Comparison of ENCODE assay signal across 8 mouse cellular contexts in the genomic region with DNA sequence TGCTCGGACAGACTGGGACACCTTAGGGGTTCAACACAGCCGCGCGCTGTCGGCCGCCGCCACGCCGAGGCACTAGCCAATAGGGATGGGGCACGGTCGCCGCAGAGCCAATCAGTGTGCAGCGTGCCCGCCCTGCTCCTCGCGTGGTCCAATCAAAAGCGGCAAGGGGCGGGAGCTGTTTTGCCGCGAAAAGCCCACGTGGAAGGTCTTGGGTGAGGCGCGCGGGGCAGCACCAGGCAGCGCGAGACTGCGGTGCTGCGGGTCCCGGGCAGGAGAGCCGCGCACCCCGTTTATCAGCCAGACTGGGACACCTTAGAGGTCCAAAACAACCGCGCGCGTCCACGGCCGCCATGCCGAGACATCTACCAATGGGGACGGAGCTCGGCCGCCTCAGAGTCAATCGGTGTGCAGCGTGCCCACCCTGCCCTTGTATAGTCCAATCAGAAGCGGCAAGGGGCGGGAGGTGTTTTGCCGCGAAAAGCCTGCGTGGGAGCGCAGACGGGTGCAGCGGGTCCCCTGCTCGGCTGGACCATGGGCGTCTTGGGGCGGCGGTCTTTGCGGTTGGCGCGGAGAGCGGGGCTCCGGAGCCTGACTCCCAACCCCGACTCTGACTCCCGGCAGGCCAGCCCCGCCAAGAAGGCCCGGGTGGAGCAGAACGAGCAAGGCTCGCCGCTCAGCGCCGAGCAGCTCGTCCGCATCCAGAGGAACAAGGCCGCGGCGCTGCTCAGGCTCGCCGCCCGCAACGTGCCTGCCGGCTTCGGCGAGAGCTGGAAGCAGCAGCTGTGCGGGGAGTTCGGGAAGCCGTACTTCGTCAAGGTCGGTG. TPM values are rescaled to one million over a fixed set of nuclear protein-coding genes. Genes with fewer than 3 reads are reported as not detected.
A peak's percentile ranks its signal among the peaks of the same experiment; 100 is the strongest.
DNase-seq lines count a peak whose midpoint lies in the region; ATAC-seq lines count a peak whose summit lies in the region.

No protein-coding gene starts in this region.

- peak overlapping the region; percentile 73 for H3K9ac ChIP-seq in midbrain, embryonic 11.5 days (ENCODE audit: low read length)

- H3K4me2 ChIP-seq in midbrain, embryonic 11.5 days = peak overlapping the region; percentile 96

- peak; percentile 76 for ATAC-seq in granulocyte monocyte progenitor cell, adult 5-6 weeks (replicated peaks; ENCODE audit: poor library complexity, severe bottlenecking)
- peak; percentile 97 for ATAC-seq in midbrain, embryonic 11.5 days (ENCODE audit: low FRiP score)

- peaks cover 62% of the 10 kb centered on the region for H3K4me1 ChIP-seq in embryonic facial prominence, embryonic 10.5 days
- H3K4me1 ChIP-seq in midbrain, embryonic 11.5 days (ENCODE audit: control insufficient read depth, insufficient read depth, low read length) = peaks cover 24% of the 10 kb centered on the region

- no peaks in the 10 kb centered on the region for H3K9me3 ChIP-seq in embryonic facial prominence, embryonic 10.5 days
- no peaks in the 10 kb centered on the region for H3K9me3 ChIP-seq in midbrain, embryonic 11.5 days (ENCODE audit: control insufficient read depth, low read length)

- H3K27ac ChIP-seq in embryonic facial prominence, embryonic 10.5 days (replicated peaks) = peak overlapping the region; percentile 81
- no peak overlapping the region for H3K27ac ChIP-seq in midbrain, embryonic 11.5 days (ENCODE audit: low read depth, low read length)

- intact Hi-C loops in left cerebral cortex, postnatal 4 days (cut with DNase I) = no loop called here

- peaks cover 39% of the 10 kb centered on the region for H3K36me3 ChIP-seq in embryonic facial prominence, embryonic 10.5 days (replicated peaks)
- H3K36me3 ChIP-seq in midbrain, embryonic 11.5 days (ENCODE audit: control insufficient read depth, insufficient read depth, low read length) = 0 out of 2 replicates have a peak, but pooled peaks cover 2% of the 10 kb centered on the region

- under 1% methylated on average over 87 of the region's 87 CpGs for WGBS in embryonic facial prominence, embryonic 10.5 days
- WGBS in midbrain, embryonic 11.5 days = under 1% methylated on average over 87 of the region's 87 CpGs

- DNase-seq in adrenal gland, postnatal 14 days = peak; percentile 96
- DNase-seq in embryonic facial prominence, embryonic 10.5 days (ENCODE audit: low spot score) = peak; percentile 95
- DNase-seq in kidney, adult 11 months = peak; percentile 93
- DNase-seq in left cerebral cortex, postnatal 4 days = peak; percentile 95
- DNase-seq in midbrain, embryonic 11.5 days (ENCODE audit: low spot score, missing footprints) = peak; percentile 99
- peak; percentile 96 for DNase-seq in right cerebral cortex, postnatal 4 days
- peak; percentile 94 for DNase-seq in yolk sac, embryonic 10.5 days (ENCODE audit: low spot score)

- no peaks in the 10 kb centered on the region for H3K27me3 ChIP-seq in embryonic facial prominence, embryonic 10.5 days (replicated peaks; ENCODE audit: low read depth, poor library complexity, severe bottlenecking)
- H3K27me3 ChIP-seq in midbrain, embryonic 11.5 days (ENCODE audit: control insufficient read depth, insufficient read depth, low read length) = no peaks in the 10 kb centered on the region

- H3K4me3 ChIP-seq in embryonic facial prominence, embryonic 10.5 days = peak overlapping the region; percentile 82
- H3K4me3 ChIP-seq in midbrain, embryonic 11.5 days (ENCODE audit: low read depth, low read length) = peak overlapping the region; percentile 84

RNA-seq across cellular contexts. Expression of a gene that starts 0.7 kb away (rescaled TPM):
- 11.7 and 11.9 TPM in 2 replicates for total RNA-seq in adrenal gland, postnatal 14 days (2021)
- polyA plus RNA-seq in embryonic facial prominence, embryonic 10.5 days (2016; fragmentation: Nextera tagmentation; extraction: Ambion mirVana) = 76.0 and 76.1 TPM in 2 replicates
- total RNA-seq in granulocyte monocyte progenitor cell, adult 5-6 weeks (2014; fragmentation: Nextera tagmentation) = 39.0 and 45.5 TPM in 2 replicates
- 23.6 and 38.6 TPM in 2 replicates for total RNA-seq in granulocyte monocyte progenitor cell, adult 5-6 weeks (2017)
- 1 to 10 TPM; 5.6 to 6.0 TPM for total RNA-seq in left cerebral cortex, postnatal 4 days (2021)
- 30.0 and 35.1 TPM in 2 replicates for polyA plus RNA-seq in midbrain, embryonic 11.5 days (2014; fragmentation: Nextera tagmentation; extraction: Ambion mirVana)

RNA-seq across cellular contexts. Expression of a gene that starts 2.9 kb away (rescaled TPM):
- 9.9 and 10.3 TPM in 2 replicates for total RNA-seq in adrenal gland, postnatal 14 days (2021)
- polyA plus RNA-seq in embryonic facial prominence, embryonic 10.5 days (2016; fragmentation: Nextera tagmentation; extraction: Ambion mirVana) = 12.9 and 13.4 TPM in 2 replicates
- 12.0 and 14.8 TPM in 2 replicates for total RNA-seq in granulocyte monocyte progenitor cell, adult 5-6 weeks (2014; fragmentation: Nextera tagmentation)
- total RNA-seq in granulocyte monocyte progenitor cell, adult 5-6 weeks (2017) = 2.4 and 9.2 TPM in 2 replicates
- total RNA-seq in left cerebral cortex, postnatal 4 days (2021) = 1 to 10 TPM; 6.2 to 6.9 TPM
- polyA plus RNA-seq in midbrain, embryonic 11.5 days (2014; fragmentation: Nextera tagmentation; extraction: Ambion mirVana) = 13.8 and 14.0 TPM in 2 replicates

RNA-seq across cellular contexts. Expression of a gene that starts 15.4 kb away (rescaled TPM):
- 121 and 148 TPM in 2 replicates for total RNA-seq in adrenal gland, postnatal 14 days (2021)
- polyA plus RNA-seq in embryonic facial prominence, embryonic 10.5 days (2016; fragmentation: Nextera tagmentation; extraction: Ambion mirVana) = 3.2 and 4.4 TPM in 2 replicates
- total RNA-seq in granulocyte monocyte progenitor cell, adult 5-6 weeks (2014; fragmentation: Nextera tagmentation) = 0.45 and 1.7 TPM in 2 replicates
- total RNA-seq in granulocyte monocyte progenitor cell, adult 5-6 weeks (2017) = 0.10 and 0.13 TPM in 2 replicates
- 1 to 10 TPM; 2.4 to 3.8 TPM for total RNA-seq in left cerebral cortex, postnatal 4 days (2021)
- polyA plus RNA-seq in midbrain, embryonic 11.5 days (2014; fragmentation: Nextera tagmentation; extraction: Ambion mirVana) = 1.6 and 1.7 TPM in 2 replicates

RNA-seq across cellular contexts. Expression of a gene that starts 39.5 kb away (rescaled TPM):
- total RNA-seq in adrenal gland, postnatal 14 days (2021) = 3.2 and 4.1 TPM in 2 replicates
- 4.2 and 4.4 TPM in 2 replicates for polyA plus RNA-seq in embryonic facial prominence, embryonic 10.5 days (2016; fragmentation: Nextera tagmentation; extraction: Ambion mirVana)
- not detected in 2 replicates for total RNA-seq in granulocyte monocyte progenitor cell, adult 5-6 weeks (2014; fragmentation: Nextera tagmentation)
- not detected in 2 replicates for total RNA-seq in granulocyte monocyte progenitor cell, adult 5-6 weeks (2017)
- 100 to 1,000 TPM; 107 to 115 TPM for total RNA-seq in left cerebral cortex, postnatal 4 days (2021)
- 21.2 TPM in 2 replicates for polyA plus RNA-seq in midbrain, embryonic 11.5 days (2014; fragmentation: Nextera tagmentation; extraction: Ambion mirVana)

Comparison
In these comparisons a context has a peak if more than half of its experiments do, and no peak if none do; other contexts are left out.
1. RNA of a gene that starts 15.4 kb away (total RNA-seq): 121 to 148 TPM in adrenal gland, postnatal 14 days; 2.4 to 3.8 TPM in left cerebral cortex, postnatal 4 days and 0.10 to 1.7 TPM in granulocyte monocyte progenitor cell, adult 5-6 weeks; every median in the first group is over 10 times any median in the second.
2. Peak in every context shown above with its lines, with median percentiles within 50 percentile points of each other: DNase-seq.